Mouse (Mus musculus) neural tube, embryonic 12.5 days (tissue): Measurements from ENCODE around the gene Emc1. TPM values are rescaled to one million over a fixed set of nuclear protein-coding genes. Genes with fewer than 3 reads are reported as not detected.
A peak's percentile ranks its signal among the peaks of the same experiment; 100 is the strongest.

Experiments used
- ATAC-seq: fragments of 200-750 bp; cut with Nextera tagmentation; 2 replicates; pipeline ENCODE4 v1.8.0; 2017; ENCODE audit warnings: low read depth, mild to moderate bottlenecking, moderate TSS enrichment, moderate library complexity; ENCODE audit not compliant: low FRiP score
- H3K27ac ChIP-seq: fragments of 300-500 bp; sonication (generic); 2 replicates; pipeline ENCODE4 v1.5.1; 2016
- H3K27me3 ChIP-seq: fragments of 300-500 bp; sonication (generic); replicated peaks from 2 replicates; pipeline ENCODE4 v1.6.1; 2016; ENCODE audit warnings: mild to moderate bottlenecking
- H3K36me3 ChIP-seq: fragments of 300-500 bp; sonication (generic); 2 replicates; pipeline ENCODE4 v1.6.1; 2016; ENCODE audit warnings: mild to moderate bottlenecking
- H3K4me1 ChIP-seq: fragments of 300-500 bp; sonication (generic); 2 replicates; pipeline ENCODE4 v1.6.1; 2016
- H3K4me2 ChIP-seq: fragments of 300-500 bp; sonication (generic); replicated peaks from 2 replicates; pipeline ENCODE4 v1.6.1; 2016; ENCODE audit warnings: mild to moderate bottlenecking
- H3K4me3 ChIP-seq: fragments of 300-500 bp; sonication (generic); 2 replicates; pipeline ENCODE4 v1.5.1; 2016
- H3K9ac ChIP-seq: fragments of 300-500 bp; sonication (generic); 2 replicates; pipeline ENCODE4 v1.6.1; 2016; ENCODE audit warnings: mild to moderate bottlenecking
- H3K9me3 ChIP-seq: fragments of 300-500 bp; sonication (generic); 2 replicates; pipeline ENCODE4 v1.6.1; 2016; ENCODE audit warnings: mild to moderate bottlenecking
- WGBS: fragments of 180-500 bp; shearing (Covaris S2); methylation state at CpG from one replicate; pipeline ENCODE4 v1.1.7; 2016; 5-methylcytosine and 5-hydroxymethylcytosine counted together
- microRNA-seq: library from miRNA; unstranded; fragments of <30 nt; microRNA quantifications from one replicate; pipeline ENCODE4, GENCODE M21; 2017
- polyA plus RNA-seq: library from polyadenylated mRNA; unstranded; fragments of >200 nt; fragmentation: Nextera tagmentation; extraction: Ambion mirVana; gene quantifications from 2 replicates; pipeline ENCODE4 v1.2.1, GENCODE M21; 2016

The Emc1 gene
- polyA plus RNA-seq, 1 experiment from 2014 or later: 42.3 TPM

GRCm38 (mm10) chr4:139400487-139400886, 48.1 kb downstream of the Emc1 start:
- 89% methylated on average over 5 of the region's 5 CpGs for WGBS
- Histone ChIP-seq H3K4me1 (no peaks in the 10 kb centered on the region), H3K9me3 (no peaks in the 10 kb centered on the region), H3K9ac (no peak overlapping the region), H3K4me3 (no peak overlapping the region), H3K36me3 (peaks cover 94% of the 10 kb centered on the region), H3K4me2 (no peak overlapping the region), H3K27me3 (no peaks in the 10 kb centered on the region), H3K27ac (no peak overlapping the region)
- ATAC-seq: no peak

DNA sequence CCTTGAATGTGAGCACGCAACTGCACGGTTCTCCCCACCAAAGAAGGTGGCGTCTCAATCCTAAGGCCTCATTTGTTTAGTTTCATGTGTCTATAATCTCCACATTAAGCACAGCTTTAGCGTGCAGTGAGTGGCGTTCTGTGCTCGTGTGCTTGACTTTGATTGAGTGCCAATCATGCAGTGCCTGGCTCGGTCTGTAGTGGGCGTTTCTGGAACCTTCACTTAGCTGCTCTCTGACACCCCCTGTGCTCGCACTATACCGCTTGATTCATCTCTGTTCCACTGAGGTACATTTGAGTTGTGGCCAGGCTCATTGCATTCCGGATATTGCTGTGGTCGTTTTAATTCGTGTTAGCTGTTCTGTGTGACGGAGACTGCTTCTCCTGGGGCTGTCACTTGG, 50.8 kb downstream of the Emc1 start:
- Histone ChIP-seq H3K4me3 (no peak overlapping the region), H3K4me1 (no peaks in the 10 kb centered on the region), H3K4me2 (no peak overlapping the region), H3K27ac (no peak overlapping the region), H3K36me3 (peaks cover 97% of the 10 kb centered on the region), H3K9ac (no peak overlapping the region), H3K9me3 (no peaks in the 10 kb centered on the region), H3K27me3 (no peaks in the 10 kb centered on the region)
- 89% methylated on average over 14 of the region's 14 CpGs for WGBS
- no peak for ATAC-seq

GRCm38 (mm10) chr4:139411351-139411750, 59.0 kb downstream of the Emc1 start:
- WGBS: 95% methylated on average over 3 of the region's 3 CpGs
- Histone ChIP-seq H3K4me3 (no peak overlapping the region), H3K4me2 (no peak overlapping the region), H3K36me3 (peaks cover 99% of the 10 kb centered on the region), H3K4me1 (no peaks in the 10 kb centered on the region), H3K9ac (no peak overlapping the region), H3K27ac (no peak overlapping the region), H3K9me3 (no peaks in the 10 kb centered on the region), H3K27me3 (no peaks in the 10 kb centered on the region)
- ATAC-seq: no peak

- Histone ChIP-seq H3K27ac (no peak overlapping the region), H3K4me1 (no peaks in the 10 kb centered on the region), H3K4me3 (no peak overlapping the region), H3K9ac (no peak overlapping the region), H3K4me2 (no peak overlapping the region), H3K9me3 (no peaks in the 10 kb centered on the region), H3K27me3 (no peaks in the 10 kb centered on the region), H3K36me3 (peaks cover 100% of the 10 kb centered on the region)
- 32% methylated on average over 1 of the region's 1 CpGs for WGBS
- no peak for ATAC-seq
These were observed 65.5 kb downstream of the Emc1 start for GRCm38 (mm10) chr4:139417868-139418267.

- no peak overlapping the region for H3K27ac ChIP-seq
- H3K36me3 ChIP-seq: peaks cover 100% of the 10 kb centered on the region
- 95% methylated on average over 7 of the region's 7 CpGs for WGBS
These were observed 69.2 kb downstream of the Emc1 start for GRCm38 (mm10) chr4:139421621-139422020.

GRCm38 (mm10) chr4:139422409-139422808, 70.0 kb downstream of the Emc1 start:
- H3K4me2 ChIP-seq: no peak overlapping the region
- no peak overlapping the region for H3K27ac ChIP-seq
- H3K27me3 ChIP-seq: no peaks in the 10 kb centered on the region

More at GRCm38 (mm10) chr4:139421621-139422020, 69.2 kb downstream of the Emc1 start:
- H3K9ac ChIP-seq: no peak overlapping the region
- H3K4me1 ChIP-seq: no peaks in the 10 kb centered on the region
- no peak overlapping the region for H3K4me2 ChIP-seq
- H3K4me3 ChIP-seq: no peak overlapping the region
- no peak for ATAC-seq
- no peaks in the 10 kb centered on the region for H3K27me3 ChIP-seq
- H3K9me3 ChIP-seq: no peaks in the 10 kb centered on the region

GRCm38 (mm10) chr4:139423270-139423669, 70.9 kb downstream of the Emc1 start:
- Histone ChIP-seq H3K27ac (no peak overlapping the region), H3K4me1 (no peaks in the 10 kb centered on the region), H3K4me2 (no peak overlapping the region), H3K27me3 (no peaks in the 10 kb centered on the region), H3K9ac (no peak overlapping the region), H3K9me3 (no peaks in the 10 kb centered on the region), H3K4me3 (no peak overlapping the region), H3K36me3 (peaks cover 100% of the 10 kb centered on the region)
- no peak for ATAC-seq
- WGBS: 79% methylated on average over 2 of the region's 2 CpGs

More at GRCm38 (mm10) chr4:139422409-139422808, 70.0 kb downstream of the Emc1 start:
- H3K4me1 ChIP-seq: no peaks in the 10 kb centered on the region
- no peak for ATAC-seq
- H3K9me3 ChIP-seq: no peaks in the 10 kb centered on the region
- WGBS: 89% methylated on average over 2 of the region's 2 CpGs
- peaks cover 100% of the 10 kb centered on the region for H3K36me3 ChIP-seq
- no peak overlapping the region for H3K4me3 ChIP-seq
- H3K9ac ChIP-seq: no peak overlapping the region

Small RNA genes lying within 50 kb of the gene (microRNA-seq; reads per million reads assigned to microRNA genes)
- gene Gm24245: 3.7 reads per million, percentile 10 among the genes with 10 or more reads in this experiment
- gene Gm25732: 2.6 reads per million, percentile 6 among the genes with 10 or more reads in this experiment

Other genes with a start within 250 kb of the Emc1 start
- gene Minos1, start 221.5 kb upstream of the Emc1 start, polyA plus RNA-seq: 430 and 438 TPM in 2 replicates
- 342 and 373 TPM in 2 replicates for gene Capzb, start 159.7 kb upstream of the Emc1 start, polyA plus RNA-seq
- gene Pqlc2, start 41.9 kb upstream of the Emc1 start, polyA plus RNA-seq: 12.7 and 14.2 TPM in 2 replicates
- gene Akr7a5, start 41.8 kb upstream of the Emc1 start, polyA plus RNA-seq: 62.8 and 64.7 TPM in 2 replicates
- gene Mrto4, start within 50 bp of the Emc1 start, polyA plus RNA-seq: 97.8 and 104 TPM in 2 replicates
- gene Ubr4, start within 50 bp of the Emc1 start, polyA plus RNA-seq: 78.3 and 82.8 TPM in 2 replicates
- 7.3 and 7.9 TPM in 2 replicates for gene Iffo2, start 178.0 kb downstream of the Emc1 start, polyA plus RNA-seq